Mouse (Mus musculus): ENCODE data around the gene Gm43191. TPM values are rescaled to one million over a fixed set of nuclear protein-coding genes. Genes with fewer than 3 reads are reported as not detected.
A peak's percentile ranks its signal among the peaks of the same experiment; 100 is the strongest.

Gene Gm43191
- polyA plus RNA-seq, 1 experiment from 2014 or later, result not detected

DNA sequence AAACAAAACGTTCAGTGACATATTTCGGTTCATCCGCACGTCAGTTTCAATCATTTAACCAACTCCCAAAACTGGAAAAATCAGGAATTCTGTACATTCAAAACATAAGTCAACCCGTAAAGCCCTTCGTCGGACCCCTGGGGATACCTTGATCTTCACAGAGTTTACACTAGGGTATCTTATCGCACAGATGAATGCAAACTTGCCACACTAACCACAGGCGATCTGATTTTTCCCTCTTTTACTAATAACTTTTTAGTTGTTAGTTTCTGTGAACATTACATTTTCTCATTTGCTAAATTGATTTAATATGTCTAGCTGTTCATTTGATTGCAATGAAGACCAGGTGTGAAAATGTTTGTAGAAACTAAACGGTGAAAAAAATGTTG lies 85.5 kb downstream of the Gm43191 start:
- peak overlapping the region; percentile 72 for H3K9ac ChIP-seq (ENCODE audit: low read depth, low read length)
- H3K4me3 ChIP-seq (ENCODE audit: low read depth, low read length), result peak overlapping the region; percentile 78
- peak overlapping the region; percentile 78 for H3K4me2 ChIP-seq (ENCODE audit: low read length)
- H3K9me3 ChIP-seq (replicated peaks; ENCODE audit: control insufficient read depth, low read length, poor library complexity, severe bottlenecking), result no peaks in the 10 kb centered on the region
- H3K27me3 ChIP-seq (ENCODE audit: control insufficient read depth, insufficient read depth, low read depth, low read length), result no peaks in the 10 kb centered on the region
- peaks cover 13% of the 10 kb centered on the region for H3K4me1 ChIP-seq (ENCODE audit: control insufficient read depth, insufficient read depth, low read length)
- no peak overlapping the region for H3K27ac ChIP-seq (ENCODE audit: low read length)
- ATAC-seq, result no peak; the same call in 1 of the 2 replicates
- WGBS, result 9% methylated on average over 10 of the region's 10 CpGs
- H3K36me3 ChIP-seq (ENCODE audit: control insufficient read depth, insufficient read depth, low read length), result peaks cover 6% of the 10 kb centered on the region; the same call in 1 of the 2 replicates

DNA sequence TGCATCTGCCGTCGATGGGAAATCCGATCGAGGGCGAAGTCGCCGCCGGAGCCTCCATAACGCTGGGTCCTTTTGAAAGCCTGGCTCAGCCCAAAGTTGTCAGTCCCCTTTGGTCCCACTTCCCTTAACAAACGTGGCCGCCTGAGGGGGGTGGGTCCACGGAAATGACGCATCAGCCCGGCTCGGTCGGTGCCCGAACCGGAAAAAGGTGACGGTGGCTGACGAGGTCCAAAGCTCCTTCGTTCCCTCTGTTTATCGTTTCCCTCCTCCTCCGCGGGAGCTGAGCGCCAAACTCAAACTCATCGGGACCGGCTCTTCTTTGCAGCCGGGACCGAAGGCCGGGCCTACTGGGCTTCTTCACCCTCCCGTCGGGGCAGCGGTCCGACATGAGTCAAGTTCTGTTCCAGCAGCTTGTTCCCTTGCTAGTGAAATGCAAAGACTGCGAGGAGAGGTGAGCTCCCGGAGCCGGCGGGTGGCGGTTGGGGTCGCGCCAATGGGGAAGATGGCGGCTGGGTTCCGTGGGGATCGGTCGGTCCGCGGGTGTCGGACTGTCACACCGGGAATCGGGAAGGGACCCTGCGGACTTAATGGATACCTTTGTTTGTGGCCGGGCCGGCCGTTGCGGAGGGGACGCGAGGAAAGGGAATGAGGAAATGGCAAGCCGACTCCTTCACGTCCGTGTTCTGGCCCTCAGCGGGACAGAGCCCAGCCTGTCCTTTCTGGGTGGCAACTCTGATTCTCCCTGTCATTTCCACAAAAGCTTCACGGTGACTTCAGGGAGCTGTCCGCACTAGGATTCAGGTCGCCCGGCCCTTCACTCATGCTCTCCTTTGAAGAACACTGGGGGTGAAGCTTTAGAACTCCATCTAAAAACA lies 86.1 kb downstream of the Gm43191 start, which contains the start of gene Sass6:
Gene Sass6, plus strand, starts transcription at position 255 of the 875 bp plus-strand sequence.
- H3K9ac ChIP-seq (ENCODE audit: low read depth, low read length), result peak within 1 kb of the TSS; percentile 73
- peak; percentile 99 for ATAC-seq
- H3K4me1 ChIP-seq (ENCODE audit: control insufficient read depth, insufficient read depth, low read length), result peaks cover 13% of the 10 kb centered on the region
- no peaks in the 10 kb centered on the region for H3K9me3 ChIP-seq (replicated peaks; ENCODE audit: control insufficient read depth, low read length, poor library complexity, severe bottlenecking)
- H3K27ac ChIP-seq (ENCODE audit: low read length), result peak within 1 kb of the TSS; percentile 84
- peak within 1 kb of the TSS; percentile 78 for H3K4me2 ChIP-seq (ENCODE audit: low read length)
- no peaks in the 10 kb centered on the region for H3K27me3 ChIP-seq (ENCODE audit: control insufficient read depth, insufficient read depth, low read depth, low read length)
- peak within 1 kb of the TSS; percentile 78 for H3K4me3 ChIP-seq (ENCODE audit: low read depth, low read length)
- under 1% methylated on average over 65 of the region's 65 CpGs for WGBS
- H3K36me3 ChIP-seq (ENCODE audit: control insufficient read depth, insufficient read depth, low read length), result peaks cover 11% of the 10 kb centered on the region; the same call in 1 of the 2 replicates

DNA sequence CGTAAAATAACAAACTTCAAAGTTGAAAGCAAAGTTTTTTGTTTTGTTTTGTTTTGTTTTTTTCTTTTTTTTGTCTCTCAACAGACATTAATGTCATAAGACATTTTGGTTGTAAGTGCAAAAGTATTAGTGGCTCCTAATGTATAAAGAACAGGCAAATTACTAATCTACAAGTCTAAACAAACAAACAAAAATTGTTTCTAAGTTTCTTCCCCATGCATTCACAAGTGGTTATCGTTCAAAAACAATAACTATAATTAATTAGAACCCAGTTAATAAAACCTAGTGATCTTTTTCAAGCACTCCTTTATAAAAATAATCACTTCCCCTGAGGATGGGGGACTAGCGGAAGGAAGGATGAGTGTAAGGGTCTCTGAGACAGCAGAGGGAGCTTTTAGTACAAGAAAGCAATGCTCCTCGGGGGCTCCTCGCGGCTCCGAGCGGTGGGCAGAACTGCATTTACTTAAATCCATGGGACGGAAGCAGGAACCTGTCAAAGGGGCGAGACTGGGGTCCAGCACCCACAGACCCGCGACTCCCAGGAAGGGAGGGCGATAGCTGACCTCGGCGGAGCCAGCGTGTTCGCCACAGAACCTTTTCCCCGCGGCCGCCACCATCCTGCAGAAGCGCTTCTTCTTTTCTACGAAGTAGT lies 86.9 kb downstream of the Gm43191 start:
- Histone ChIP-seq H3K36me3 (ENCODE audit: control insufficient read depth, insufficient read depth, low read length) (peaks cover 14% of the 10 kb centered on the region; the same call in 1 of the 2 replicates), H3K9me3 (replicated peaks; ENCODE audit: control insufficient read depth, low read length, poor library complexity, severe bottlenecking) (no peaks in the 10 kb centered on the region), H3K27me3 (ENCODE audit: control insufficient read depth, insufficient read depth, low read depth, low read length) (no peaks in the 10 kb centered on the region), H3K27ac (ENCODE audit: low read length) (peak overlapping the region; percentile 84), H3K4me2 (ENCODE audit: low read length) (peak overlapping the region; percentile 52), H3K9ac (ENCODE audit: low read depth, low read length) (peak overlapping the region; percentile 73), H3K4me1 (ENCODE audit: control insufficient read depth, insufficient read depth, low read length) (peaks cover 13% of the 10 kb centered on the region), H3K4me3 (ENCODE audit: low read depth, low read length) (peak overlapping the region; percentile 78)
- peak; percentile 87 for ATAC-seq
- WGBS, result 2% methylated on average over 22 of the region's 22 CpGs

Other genes with a start within 250 kb of the Gm43191 start
- gene Rtca, start 173.1 kb downstream of the Gm43191 start, polyA plus RNA-seq (2015; fragmentation: Nextera tagmentation; extraction: Ambion mirVana), result 111 and 116 TPM in 2 replicates
- gene Dbt, start 168.2 kb downstream of the Gm43191 start, polyA plus RNA-seq (2015; fragmentation: Nextera tagmentation; extraction: Ambion mirVana), result 12.0 and 12.7 TPM in 2 replicates
- gene Lrrc39, start 118.3 kb downstream of the Gm43191 start, polyA plus RNA-seq (2015; fragmentation: Nextera tagmentation; extraction: Ambion mirVana), result 0.25 and 0.38 TPM in 2 replicates
- gene Sass6, start 86.3 kb downstream of the Gm43191 start, polyA plus RNA-seq (2015; fragmentation: Nextera tagmentation; extraction: Ambion mirVana), result 11.4 and 15.3 TPM in 2 replicates
- 29.3 and 31.8 TPM in 2 replicates for gene Trmt13, start 66.7 kb downstream of the Gm43191 start, polyA plus RNA-seq (2015; fragmentation: Nextera tagmentation; extraction: Ambion mirVana)
- 68.3 and 69.8 TPM in 2 replicates for gene Mfsd14a, start 18.6 kb downstream of the Gm43191 start, polyA plus RNA-seq (2015; fragmentation: Nextera tagmentation; extraction: Ambion mirVana)
- gene Slc35a3, start 31.6 kb upstream of the Gm43191 start, polyA plus RNA-seq (2015; fragmentation: Nextera tagmentation; extraction: Ambion mirVana), result 8.2 and 8.8 TPM in 2 replicates
- 12.6 and 14.5 TPM in 2 replicates for gene Agl, start 126.9 kb upstream of the Gm43191 start, polyA plus RNA-seq (2015; fragmentation: Nextera tagmentation; extraction: Ambion mirVana)
- gene Frrs1, start 178.2 kb upstream of the Gm43191 start, polyA plus RNA-seq (2015; fragmentation: Nextera tagmentation; extraction: Ambion mirVana), result 6.9 and 7.6 TPM in 2 replicates